Mouse (Mus musculus) stomach, postnatal 0 days (tissue): ENCODE data around the gene Plin2. TPM values are rescaled to one million over a fixed set of nuclear protein-coding genes. Genes with fewer than 3 reads are reported as not detected.

Source experiments
- ATAC-seq: fragments of 200-750 bp; cut with Nextera tagmentation; 2 replicates; pipeline ENCODE4 v1.8.0; 2017; ENCODE audit not compliant: low FRiP score, low TSS enrichment
- DNase-seq: peaks from one replicate; pipeline ENCODE4 v3.0.0-alpha.2; 2016; ENCODE audit warnings: low spot score
- H3K27ac ChIP-seq: fragments of 300-500 bp; sonication (generic); replicated peaks from 2 replicates; pipeline ENCODE4 v1.5.1; 2014; ENCODE audit warnings: mild to moderate bottlenecking, control low read depth
- H3K27me3 ChIP-seq: fragments of 300-500 bp; sonication (generic); 2 replicates; pipeline ENCODE4 v1.6.1; 2014; ENCODE audit warnings: low read length; ENCODE audit not compliant: control insufficient read depth, insufficient read depth
- H3K36me3 ChIP-seq: fragments of 300-500 bp; sonication (generic); 2 replicates; pipeline ENCODE4 v1.6.1; 2014; ENCODE audit warnings: low read length, mixed read lengths; ENCODE audit not compliant: control insufficient read depth, insufficient read depth
- H3K4me1 ChIP-seq: fragments of 300-500 bp; sonication (generic); replicated peaks from 2 replicates; pipeline ENCODE4 v1.6.1; 2014; ENCODE audit warnings: antibody characterized with exemption; ENCODE audit not compliant: control insufficient read depth, insufficient read depth
- H3K4me2 ChIP-seq: fragments of 300-500 bp; sonication (generic); replicated peaks from 2 replicates; pipeline ENCODE4 v1.6.1; 2014; ENCODE audit warnings: low read depth, mild to moderate bottlenecking, control low read depth, moderate library complexity
- H3K4me3 ChIP-seq: fragments of 300-500 bp; sonication (generic); 2 replicates; pipeline ENCODE4 v1.5.1; 2014; ENCODE audit warnings: low read depth, low read length, control low read depth
- H3K9ac ChIP-seq: fragments of 300-500 bp; sonication (generic); 2 replicates; pipeline ENCODE4 v1.6.1; 2014; ENCODE audit warnings: mild to moderate bottlenecking, low read length, control low read depth, mixed read lengths
- H3K9me3 ChIP-seq: fragments of 300-500 bp; sonication (generic); 2 replicates; pipeline ENCODE4 v1.6.1; 2016; ENCODE audit warnings: low read length; ENCODE audit not compliant: control insufficient read depth
- CTCF ChIP-seq: IDR thresholded peaks from 2 replicates; pipeline ENCODE4 v1.5.1; 2016; ENCODE audit warnings: antibody characterized with exemption, low read depth, mild to moderate bottlenecking, moderate library complexity
- EP300 ChIP-seq: optimal IDR thresholded peaks from 2 replicates; pipeline ENCODE3; 2016; ENCODE audit warnings: antibody characterized with exemption
- WGBS: fragments of 180-500 bp; shearing (Covaris S2); extraction: QIAGEN DNeasy Blood & Tissue Kit; methylation state at CpG from one replicate; pipeline ENCODE4 v1.1.7; 2014; 5-methylcytosine and 5-hydroxymethylcytosine counted together
- polyA plus RNA-seq: library from polyadenylated mRNA; unstranded; fragments of >200 nt; fragmentation: Nextera tagmentation; extraction: Ambion mirVana; gene quantifications from 2 replicates; pipeline ENCODE4 v1.2.1, GENCODE M21; 2015

Gene Plin2
- polyA plus RNA-seq, 1 experiment from 2014 or later: 57.8 TPM

DNA sequence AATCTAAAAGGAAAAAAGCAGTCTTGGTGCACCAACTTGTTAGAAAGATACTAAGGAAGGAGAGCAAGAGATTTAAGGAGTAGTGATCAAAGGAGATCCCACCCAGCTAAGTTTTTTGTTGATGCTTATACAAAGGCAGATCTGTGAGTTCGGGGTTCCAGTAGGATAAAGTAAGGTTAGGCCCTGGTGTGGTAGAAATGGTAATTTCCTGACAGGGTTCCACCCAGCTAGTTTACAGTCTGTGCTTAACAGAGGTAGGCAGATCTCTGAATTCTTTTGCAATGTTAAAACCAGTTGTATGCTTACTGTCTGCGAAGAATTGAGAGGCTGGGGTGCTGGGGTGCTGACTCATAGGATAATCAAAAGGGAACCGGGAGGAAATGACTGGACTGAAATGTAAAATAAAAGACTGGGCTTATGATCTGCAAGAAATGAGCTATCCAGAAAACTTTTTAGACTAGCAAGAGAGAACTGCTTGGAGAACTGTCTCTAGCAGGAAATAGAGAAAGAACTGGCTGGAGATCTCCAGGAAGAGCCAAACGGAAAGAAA is 40.9 kb upstream of the Plin2 start:
- H3K36me3 ChIP-seq: no peaks in the 10 kb centered on the region
- no peak overlapping the region for H3K4me3 ChIP-seq
- H3K4me1 ChIP-seq: peaks cover 6% of the 10 kb centered on the region; the same call in 1 of the 2 replicates
- H3K9ac ChIP-seq: no peak overlapping the region
- TF ChIP-seq EP300 (no peak), CTCF (no peak)
- H3K27me3 ChIP-seq: no peaks in the 10 kb centered on the region
- no peaks in the 10 kb centered on the region for H3K9me3 ChIP-seq
- ATAC-seq (no peak; the same call in 1 of the 2 replicates), DNase-seq (no peak)
- 42% methylated on average over 4 of the region's 4 CpGs for WGBS
- no peak overlapping the region for H3K4me2 ChIP-seq
- H3K27ac ChIP-seq: peak overlapping the region; percentile 45; the same call in 1 of the 2 replicates

DNA sequence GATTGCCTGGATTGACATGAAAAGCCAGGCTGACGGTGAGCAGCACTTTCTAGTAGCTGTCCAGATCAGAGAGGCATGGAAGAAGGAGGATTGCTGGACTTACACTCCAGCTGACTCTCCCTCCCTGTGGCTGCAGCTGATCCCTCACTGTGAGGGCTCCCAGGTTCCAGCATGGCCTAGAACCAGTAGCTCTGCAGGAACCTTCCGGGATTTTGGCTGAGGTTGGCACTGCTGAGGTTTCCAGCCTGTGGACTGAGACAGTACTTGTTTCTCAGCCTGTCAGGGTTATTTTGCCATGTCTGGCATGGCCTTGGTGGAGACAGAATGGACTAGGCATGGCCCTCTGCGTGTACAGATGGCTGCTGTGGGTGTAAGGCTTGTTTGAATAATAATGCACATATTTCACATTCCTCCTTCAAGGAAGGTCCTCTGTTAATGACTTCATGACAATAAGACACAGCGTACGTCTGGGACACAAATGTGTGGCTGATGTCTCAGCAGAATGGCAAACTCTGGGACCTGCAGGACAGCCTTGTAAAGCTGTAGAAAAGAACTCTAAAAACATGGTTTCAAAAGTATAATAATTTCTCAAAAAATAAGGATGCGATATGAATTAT is 40.3 kb upstream of the Plin2 start:
- Histone ChIP-seq H3K4me1 (peaks cover 6% of the 10 kb centered on the region; the same call in 1 of the 2 replicates), H3K9ac (no peak overlapping the region), H3K4me3 (no peak overlapping the region), H3K27ac (no peak overlapping the region; the same call in 1 of the 2 replicates), H3K27me3 (no peaks in the 10 kb centered on the region), H3K9me3 (no peaks in the 10 kb centered on the region), H3K4me2 (no peak overlapping the region), H3K36me3 (no peaks in the 10 kb centered on the region)
- ATAC-seq: no peak
- DNase-seq: no peak
- 68% methylated on average over 6 of the region's 6 CpGs for WGBS
- TF ChIP-seq EP300 (no peak), CTCF (no peak)

DNA sequence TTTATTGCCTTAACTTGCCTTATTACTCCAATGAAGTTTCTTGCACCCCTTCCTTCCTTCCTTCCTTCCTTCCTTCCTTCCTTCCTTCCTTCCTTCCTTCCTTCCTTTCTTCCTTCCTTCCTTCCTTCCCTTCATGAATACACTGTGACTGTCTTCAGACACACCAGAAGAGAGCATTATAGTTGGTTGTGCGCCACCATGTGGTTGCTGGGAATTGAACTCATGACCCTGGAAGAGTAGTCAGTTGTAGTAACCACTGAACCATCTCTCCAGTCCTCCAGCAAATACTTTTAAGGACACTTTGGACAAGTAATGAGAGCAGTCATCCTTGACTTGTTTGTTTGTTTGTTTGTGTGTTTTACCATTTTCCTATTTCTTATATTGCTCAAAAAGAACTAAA is 38.9 kb upstream of the Plin2 start:
- TF ChIP-seq CTCF: peak; percentile 41
- no peak for TF ChIP-seq EP300

DNA sequence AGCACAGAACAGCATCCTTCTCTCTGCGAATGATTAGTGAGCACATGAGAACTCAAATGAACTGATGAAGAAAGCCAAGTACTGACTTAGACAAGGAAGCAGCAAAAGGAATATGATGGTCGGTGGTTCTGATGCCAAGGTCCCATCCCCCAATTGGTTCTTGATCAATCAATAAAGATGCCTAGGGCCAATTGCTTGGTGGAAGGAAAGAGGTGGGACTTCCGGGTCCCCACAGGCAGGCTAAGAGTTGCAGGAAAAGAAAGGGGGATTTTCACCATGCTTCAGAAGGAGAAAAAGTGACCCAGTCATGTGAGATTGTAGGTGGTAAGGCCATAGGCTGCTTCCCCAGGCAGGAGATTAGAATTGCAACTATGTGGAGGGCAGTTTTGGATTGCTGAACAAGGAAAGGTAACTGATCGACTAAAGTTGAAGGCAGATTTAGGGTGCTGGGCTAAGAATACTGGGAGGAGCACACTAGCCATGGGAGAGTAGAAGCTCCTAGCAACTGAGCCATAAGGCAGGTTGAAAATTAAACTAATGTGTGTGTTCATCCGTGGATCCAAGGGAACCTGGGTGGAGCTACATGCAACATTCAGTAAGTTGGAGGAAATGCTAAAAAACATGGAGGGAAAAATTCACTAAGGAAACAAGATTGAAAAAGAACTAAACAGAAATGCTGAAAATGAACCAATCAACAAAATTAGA is 29.5 kb upstream of the Plin2 start:
- no peak overlapping the region for H3K4me2 ChIP-seq
- no peak overlapping the region for H3K9ac ChIP-seq
- ATAC-seq (no peak), DNase-seq (no peak)
- no peaks in the 10 kb centered on the region for H3K36me3 ChIP-seq
- H3K4me3 ChIP-seq: no peak overlapping the region
- WGBS: 70% methylated on average over 5 of the region's 5 CpGs
- H3K27me3 ChIP-seq: no peaks in the 10 kb centered on the region
- TF ChIP-seq EP300: no peak
- no peak for TF ChIP-seq CTCF
- no peaks in the 10 kb centered on the region for H3K9me3 ChIP-seq
- H3K4me1 ChIP-seq: no peaks in the 10 kb centered on the region
- no peak overlapping the region for H3K27ac ChIP-seq

More for the DNA sequence above, 38.9 kb upstream of the Plin2 start:
- Histone ChIP-seq H3K27me3 (no peaks in the 10 kb centered on the region), H3K4me3 (no peak overlapping the region), H3K36me3 (no peaks in the 10 kb centered on the region), H3K4me2 (no peak overlapping the region), H3K27ac (no peak overlapping the region), H3K9ac (no peak overlapping the region), H3K4me1 (peaks cover 5% of the 10 kb centered on the region; the same call in 1 of the 2 replicates), H3K9me3 (no peaks in the 10 kb centered on the region)
- no peak for ATAC-seq
- WGBS: 43% methylated on average over 1 of the region's 1 CpGs
- no peak for DNase-seq

DNA sequence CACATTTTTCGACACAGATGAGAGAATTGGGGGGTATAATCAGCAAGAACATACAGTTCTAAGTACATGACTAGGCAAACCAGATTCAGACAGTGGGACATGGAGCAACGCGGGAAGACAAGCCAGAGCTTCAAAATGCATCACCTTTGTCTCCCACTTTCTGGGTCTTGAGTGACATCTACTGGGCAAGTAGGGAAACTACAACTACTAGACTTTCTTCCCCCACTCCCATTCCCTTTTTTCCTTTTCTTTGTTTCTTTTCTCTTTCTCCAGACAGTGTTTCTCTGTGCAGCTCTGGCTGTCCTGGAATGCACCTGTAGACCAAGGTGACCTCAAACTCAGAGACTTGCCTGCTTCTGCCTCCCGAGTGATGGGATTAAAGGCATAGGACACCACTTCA is 27.0 kb upstream of the Plin2 start:
- DNase-seq (peak; percentile 28), ATAC-seq (peak; percentile 47; the same call in 1 of the 2 replicates)
- Histone ChIP-seq H3K4me1 (no peaks in the 10 kb centered on the region), H3K27ac (no peak overlapping the region), H3K9ac (no peak overlapping the region), H3K4me3 (no peak overlapping the region), H3K27me3 (no peaks in the 10 kb centered on the region), H3K36me3 (no peaks in the 10 kb centered on the region), H3K4me2 (no peak overlapping the region), H3K9me3 (no peaks in the 10 kb centered on the region)
- WGBS: 7% methylated on average over 4 of the region's 4 CpGs
- TF ChIP-seq EP300: no peak
- TF ChIP-seq CTCF: peak; percentile 92

DNA sequence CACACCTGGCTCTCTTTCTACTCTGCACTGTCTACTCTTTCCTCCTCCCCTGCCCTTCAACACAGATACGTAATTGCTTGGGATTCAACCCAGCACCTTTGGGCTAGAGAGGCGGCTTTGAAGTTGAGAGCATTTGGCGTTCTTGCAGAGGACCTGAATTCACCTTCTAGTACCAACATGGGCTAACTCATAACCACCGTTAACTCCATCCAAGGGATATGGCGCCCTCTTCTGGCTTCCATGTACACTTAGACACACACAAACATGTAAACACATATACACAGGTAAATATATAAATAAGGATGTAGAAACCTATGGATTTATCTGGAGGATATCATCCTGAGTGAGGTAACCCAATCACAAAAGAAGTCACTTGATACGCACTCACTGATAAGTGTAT is 25.2 kb upstream of the Plin2 start:
- Histone ChIP-seq H3K4me1 (no peaks in the 10 kb centered on the region), H3K9ac (no peak overlapping the region), H3K27me3 (no peaks in the 10 kb centered on the region), H3K27ac (no peak overlapping the region), H3K9me3 (no peaks in the 10 kb centered on the region), H3K4me3 (no peak overlapping the region), H3K36me3 (no peaks in the 10 kb centered on the region), H3K4me2 (no peak overlapping the region)
- peak; percentile 78 for TF ChIP-seq CTCF
- TF ChIP-seq EP300: no peak
- ATAC-seq: no peak
- WGBS: 42% methylated on average over 6 of the region's 6 CpGs
- DNase-seq: peak; percentile 42
